Mouse (Mus musculus): Measurements from ENCODE around the gene Meltf. TPM values are rescaled to one million over a fixed set of nuclear protein-coding genes. Genes with fewer than 3 reads are reported as not detected.

Gene Meltf
- total RNA-seq, 2 experiments from 2014 or later = 0.20 to 0.29 TPM

DNA sequence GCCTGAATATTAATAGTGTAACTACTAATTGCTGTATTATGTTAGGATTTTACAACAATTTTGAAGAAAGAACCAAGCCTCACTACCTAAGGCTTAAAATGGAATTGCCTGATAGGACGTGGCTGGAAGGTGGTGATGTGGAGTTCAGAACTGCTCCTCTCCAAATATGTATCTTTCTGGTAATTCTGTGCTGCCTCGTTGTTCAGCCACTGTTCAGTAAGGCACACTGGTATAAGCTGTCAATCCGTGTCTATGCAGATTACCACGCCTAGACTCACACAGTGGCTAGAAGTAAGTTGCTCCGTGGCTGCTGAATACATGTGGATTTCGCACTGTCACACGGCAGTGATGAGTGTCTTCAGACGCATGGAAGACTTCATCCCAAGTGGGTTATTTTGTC is 4.9 kb upstream of the Meltf start:
- no peak for DNase-seq (ENCODE audit: low spot score in 2 of 2)
- no peak for TF ChIP-seq CTCF (conservative IDR thresholded peaks at IDR 0.05)
- Histone ChIP-seq H3K4me3 (no peak overlapping the region), H3K27ac (no peak overlapping the region)

DNA sequence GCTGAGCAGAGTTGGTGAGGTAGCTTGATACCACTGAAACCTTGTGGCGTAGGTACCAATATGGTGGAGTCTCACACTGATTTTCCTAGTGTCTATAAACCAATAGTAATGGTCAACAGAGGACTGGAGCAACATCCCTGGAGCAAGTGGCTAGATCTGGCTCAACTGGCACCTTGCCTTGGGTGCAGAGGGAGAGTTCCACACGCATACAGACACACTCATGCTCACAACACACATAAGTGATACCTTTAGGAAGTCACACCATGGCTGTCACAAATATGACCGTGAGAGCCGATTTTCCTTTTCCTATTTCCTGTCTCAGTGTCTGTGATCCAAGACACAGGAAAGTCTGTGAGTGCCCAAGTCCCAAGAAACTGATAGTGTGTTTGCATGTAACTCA is 3.2 kb upstream of the Meltf start:
- no peak overlapping the region for H3K4me3 ChIP-seq
- H3K27ac ChIP-seq = peak overlapping the region; percentile 63; the same call in 1 of the 2 replicates
- no peak for DNase-seq (ENCODE audit: low spot score in 2 of 2)
- no peak for TF ChIP-seq CTCF (conservative IDR thresholded peaks at IDR 0.05)

DNA sequence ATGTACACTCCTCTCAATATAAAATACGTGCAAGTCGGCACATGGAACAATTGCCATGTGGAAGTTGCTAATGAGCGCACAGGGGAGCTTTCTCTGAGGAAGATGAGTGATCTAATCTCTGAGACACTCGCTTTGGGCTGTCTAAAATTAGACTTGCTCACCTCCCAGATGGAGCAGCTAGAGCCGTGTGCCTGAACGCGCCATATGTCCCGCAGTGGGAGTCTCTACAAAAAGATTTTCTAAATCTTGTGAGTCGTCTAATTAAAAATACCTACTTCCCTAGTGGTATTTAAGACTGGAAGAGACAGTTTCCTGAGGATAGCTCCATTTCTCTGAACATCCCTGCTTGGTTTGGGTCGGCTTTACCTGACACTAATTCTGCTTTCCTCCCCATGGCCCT is 2.2 kb upstream of the Meltf start:
- Histone ChIP-seq H3K4me3 (no peak overlapping the region), H3K27ac (peak overlapping the region; percentile 63; the same call in 1 of the 2 replicates)
- peak; percentile 60 to 88 for DNase-seq (ENCODE audit: low spot score in 2 of 2)
- TF ChIP-seq CTCF (conservative IDR thresholded peaks at IDR 0.05) = no peak

DNA sequence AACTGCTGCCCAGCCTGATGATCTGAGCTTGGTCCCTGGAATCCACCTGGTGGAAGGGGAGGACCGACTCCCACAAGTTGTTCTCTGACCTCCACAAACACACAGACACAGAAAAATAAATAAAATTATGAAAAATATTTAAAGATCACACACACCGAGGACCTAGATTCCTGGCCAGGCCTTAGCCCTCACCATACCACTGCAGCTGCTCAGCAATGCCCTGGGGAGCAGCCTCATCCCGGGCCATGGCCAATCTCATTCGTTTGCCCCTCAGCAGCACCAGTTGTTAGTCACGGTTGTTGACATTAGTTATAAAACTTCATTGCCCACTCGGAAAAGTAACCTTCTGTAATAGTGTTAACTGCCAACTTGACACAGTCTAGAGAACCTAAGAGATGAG is 558 bp upstream of the Meltf start:
- DNase-seq (ENCODE audit: low spot score in 2 of 2) = no peak
- Histone ChIP-seq H3K4me3 (no peak overlapping the region), H3K27ac (peak overlapping the region; percentile 63; the same call in 1 of the 2 replicates)
- TF ChIP-seq CTCF (conservative IDR thresholded peaks at IDR 0.05) = no peak

DNA sequence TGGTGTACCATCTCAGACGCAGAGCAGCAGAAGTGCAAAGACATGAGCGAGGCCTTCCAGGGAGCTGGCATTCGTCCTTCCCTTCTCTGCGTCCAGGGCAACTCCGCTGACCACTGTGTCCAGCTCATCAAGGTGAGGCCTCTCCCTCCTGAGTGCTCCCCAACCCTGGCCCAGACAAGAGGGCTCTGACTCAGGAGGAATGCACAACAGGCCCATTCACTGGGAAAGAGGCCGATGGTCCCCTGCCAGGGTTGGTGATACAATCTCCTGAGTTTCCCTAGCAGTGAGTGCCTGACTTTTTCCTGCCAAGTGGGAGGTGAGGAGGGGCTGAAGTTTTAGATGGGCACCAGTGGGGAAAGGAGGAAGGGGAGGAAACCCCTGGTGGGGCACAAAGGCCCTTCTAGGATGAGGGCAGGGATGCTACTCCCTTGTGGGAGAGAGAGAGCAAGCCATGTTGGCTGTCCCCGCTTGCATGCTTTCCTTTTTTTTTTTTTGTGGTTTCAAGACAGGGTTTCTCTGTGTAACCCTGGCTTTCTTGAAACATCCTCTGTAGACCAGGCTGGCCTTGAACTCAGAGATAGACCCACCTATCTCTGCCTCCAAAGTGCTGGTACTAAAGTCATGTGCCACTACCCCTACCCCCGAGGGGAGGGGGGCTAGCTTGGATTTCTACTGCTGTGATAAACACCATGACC is 1.7 kb downstream of the Meltf start:
- no peak overlapping the region for H3K4me3 ChIP-seq
- TF ChIP-seq CTCF (conservative IDR thresholded peaks at IDR 0.05) = no peak
- no peak for DNase-seq (ENCODE audit: low spot score in 2 of 2)
- no peak overlapping the region; the same call in 1 of the 2 replicates for H3K27ac ChIP-seq

DNA sequence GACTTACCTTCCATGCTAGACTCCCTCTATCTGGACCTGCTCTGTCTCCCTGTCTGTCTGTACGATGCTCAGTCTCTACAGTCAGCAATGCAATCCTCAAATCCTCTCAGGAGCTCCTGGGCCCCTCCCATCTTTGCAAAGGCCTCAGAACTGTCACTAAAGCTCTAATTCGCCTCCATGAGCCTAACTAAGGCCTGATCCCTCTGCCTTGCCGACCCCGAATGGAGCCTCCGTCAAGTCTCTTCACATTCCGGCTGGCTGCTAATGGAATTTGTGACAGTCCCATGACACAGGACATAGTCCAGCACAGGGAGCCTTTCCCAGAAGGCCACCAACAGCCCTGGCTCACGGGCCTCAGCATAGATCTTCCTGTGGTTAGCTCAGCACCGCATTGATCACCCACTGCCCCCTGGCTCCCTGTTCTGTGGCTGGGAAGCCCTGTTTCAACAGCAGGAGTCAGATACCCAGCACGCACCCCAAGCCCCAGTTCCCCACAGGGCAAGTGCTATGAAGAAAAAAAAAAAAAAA is 3.8 kb downstream of the Meltf start:
- no peak for TF ChIP-seq CTCF (conservative IDR thresholded peaks at IDR 0.05)
- Histone ChIP-seq H3K27ac (no peak overlapping the region), H3K4me3 (no peak overlapping the region)
- no peak for DNase-seq (ENCODE audit: low spot score in 2 of 2)

DNA sequence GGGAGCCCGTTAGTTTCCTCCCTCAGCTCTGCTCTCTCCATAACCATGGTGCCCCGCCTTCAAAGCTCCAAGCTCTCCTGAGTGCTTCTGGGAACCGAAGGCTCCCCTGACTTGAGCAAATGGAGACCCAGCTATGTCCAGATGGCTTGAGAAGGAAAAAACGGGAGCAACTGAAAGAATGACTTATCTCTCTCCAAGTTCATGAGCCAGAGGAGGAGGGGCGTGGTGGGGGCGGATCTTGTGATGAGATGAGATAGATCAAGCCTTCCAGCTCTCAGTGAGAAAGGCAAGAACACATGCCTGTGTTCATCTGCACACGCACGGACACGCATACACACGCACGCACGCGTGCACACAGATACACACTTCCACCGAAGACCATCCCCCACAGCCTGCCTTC is 4.7 kb downstream of the Meltf start:
- TF ChIP-seq CTCF (conservative IDR thresholded peaks at IDR 0.05) = no peak
- DNase-seq (ENCODE audit: low spot score in 2 of 2) = no peak
- Histone ChIP-seq H3K27ac (no peak overlapping the region), H3K4me3 (no peak overlapping the region)

DNA sequence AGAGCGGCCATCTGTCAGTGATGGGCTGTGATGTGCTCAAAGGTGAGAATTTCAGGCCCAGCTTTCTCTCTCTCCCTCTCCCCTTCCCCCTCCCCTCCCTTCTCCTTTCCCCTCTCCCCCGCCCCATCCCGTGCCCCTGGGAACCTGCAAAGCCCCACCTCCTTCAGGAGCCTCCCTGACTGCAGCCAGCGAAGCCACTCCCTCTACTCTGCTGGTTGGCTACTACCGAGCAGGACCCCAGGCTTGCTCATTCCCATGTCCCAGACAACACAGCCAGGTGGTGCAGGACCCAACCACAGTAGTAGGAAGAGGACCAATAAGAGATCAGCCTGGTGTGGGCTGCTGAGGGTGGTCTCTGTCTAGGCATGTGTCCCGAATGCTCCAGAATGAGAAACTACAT is 5.3 kb downstream of the Meltf start:
- Histone ChIP-seq H3K27ac (no peak overlapping the region), H3K4me3 (no peak overlapping the region)
- no peak for TF ChIP-seq CTCF (conservative IDR thresholded peaks at IDR 0.05)
- no peak for DNase-seq (ENCODE audit: low spot score in 2 of 2)

DNA sequence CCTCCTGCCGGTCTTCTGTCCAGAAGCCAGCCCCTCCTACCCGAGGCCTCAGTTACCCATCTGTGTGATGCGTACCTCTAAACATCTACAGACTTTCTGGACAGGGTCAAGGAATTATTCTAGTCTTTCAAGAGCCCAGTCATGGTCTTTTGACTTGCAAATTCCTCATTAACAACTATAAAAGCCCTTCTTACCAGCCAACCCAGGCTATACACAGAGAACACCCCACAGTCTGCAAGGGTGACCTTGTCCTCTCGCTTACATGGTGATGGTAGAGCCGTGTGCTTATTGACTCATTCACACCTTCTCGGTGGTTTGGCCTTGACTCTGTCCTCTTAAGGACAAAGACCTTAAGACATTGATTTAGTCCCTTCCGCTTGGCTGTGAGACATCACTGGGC is 12.3 kb downstream of the Meltf start:
- Histone ChIP-seq H3K27ac (no peak overlapping the region), H3K4me3 (no peak overlapping the region)
- no peak for TF ChIP-seq CTCF (conservative IDR thresholded peaks at IDR 0.05)
- DNase-seq (ENCODE audit: low spot score in 2 of 2) = no peak

DNA sequence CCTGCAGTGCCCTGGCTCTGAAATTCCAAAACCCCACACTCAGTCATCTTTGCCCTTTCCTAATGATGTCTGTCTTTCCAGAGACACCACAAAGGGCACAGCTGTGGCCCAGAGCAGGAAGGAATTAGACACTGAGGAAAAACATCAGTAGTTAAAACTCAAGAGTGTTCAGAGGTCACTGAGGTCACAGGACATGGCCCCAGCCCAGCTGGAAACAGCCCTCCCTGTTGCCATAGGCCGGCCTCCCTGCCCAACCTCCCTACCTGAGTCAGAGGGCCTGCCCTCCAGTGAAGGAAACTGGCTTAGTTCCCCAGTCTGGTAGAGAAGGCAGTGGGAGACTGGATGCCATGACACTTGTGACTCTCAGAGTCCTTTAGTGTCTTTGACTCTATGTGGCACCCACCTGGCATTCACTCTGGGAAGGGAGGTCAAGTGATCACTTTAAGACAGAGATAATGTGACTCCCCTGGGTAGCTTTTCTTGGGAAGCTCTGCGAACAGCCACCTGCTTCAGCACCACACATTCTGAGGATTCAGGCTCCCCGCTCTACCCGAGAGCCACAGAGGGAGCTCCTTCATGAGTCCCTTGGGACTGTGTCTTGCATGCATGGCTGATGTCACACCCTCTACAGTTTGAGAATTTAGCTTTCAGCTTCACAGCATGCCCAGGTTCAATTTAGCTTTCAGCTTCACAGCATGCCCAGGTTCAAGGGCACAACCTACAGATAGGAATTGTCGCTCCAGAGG is 15.0 kb downstream of the Meltf start:
- H3K4me3 ChIP-seq = no peak overlapping the region
- TF ChIP-seq CTCF (conservative IDR thresholded peaks at IDR 0.05) = no peak
- no peak overlapping the region for H3K27ac ChIP-seq
- DNase-seq (ENCODE audit: low spot score in 2 of 2) = no peak

DNA sequence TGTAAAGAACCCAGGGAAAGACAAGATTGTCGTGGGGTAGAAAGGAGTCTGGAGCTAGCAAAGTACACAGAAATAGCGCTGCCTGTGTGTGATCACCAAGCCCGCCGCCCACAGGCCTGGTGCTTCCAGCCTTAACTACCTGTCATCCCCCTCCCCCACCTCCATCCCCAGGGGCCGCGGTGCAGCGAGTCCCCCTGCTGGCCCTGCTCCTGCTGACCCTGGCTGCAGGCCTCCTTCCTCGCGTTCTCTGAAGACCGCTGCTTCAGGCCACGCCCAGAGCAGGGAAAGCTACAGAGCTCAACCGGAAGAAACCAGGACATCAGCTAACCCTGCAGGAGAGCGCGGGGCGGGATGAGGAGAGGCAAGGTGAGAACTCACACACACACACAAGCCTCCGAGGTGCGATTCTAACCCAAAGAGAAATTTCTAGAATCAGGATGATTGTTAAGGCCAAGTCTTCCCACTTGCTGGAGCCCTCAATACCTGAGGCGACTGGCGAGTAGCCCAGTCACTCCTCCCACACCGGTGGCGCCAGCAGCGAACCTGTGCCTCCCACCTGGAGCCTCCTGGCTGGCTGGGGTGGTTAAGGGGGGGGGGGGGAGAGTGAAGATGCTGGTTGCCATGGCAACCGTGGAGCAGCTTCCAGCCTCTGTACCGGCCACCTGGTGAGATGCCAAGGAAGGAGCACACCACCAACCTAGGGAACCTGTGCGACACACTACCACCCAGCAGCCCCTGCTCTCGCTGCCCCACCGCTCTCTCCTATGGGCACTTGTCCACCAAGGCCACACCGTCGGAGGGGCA is 18.6 kb downstream of the Meltf start:
- peak overlapping the region; percentile 37 for H3K4me3 ChIP-seq
- peak; percentile 37 for TF ChIP-seq CTCF (conservative IDR thresholded peaks at IDR 0.05)
- H3K27ac ChIP-seq = peak overlapping the region; percentile 88
- peak; percentile 46 to 50 for DNase-seq (ENCODE audit: low spot score in 2 of 2)

DNA sequence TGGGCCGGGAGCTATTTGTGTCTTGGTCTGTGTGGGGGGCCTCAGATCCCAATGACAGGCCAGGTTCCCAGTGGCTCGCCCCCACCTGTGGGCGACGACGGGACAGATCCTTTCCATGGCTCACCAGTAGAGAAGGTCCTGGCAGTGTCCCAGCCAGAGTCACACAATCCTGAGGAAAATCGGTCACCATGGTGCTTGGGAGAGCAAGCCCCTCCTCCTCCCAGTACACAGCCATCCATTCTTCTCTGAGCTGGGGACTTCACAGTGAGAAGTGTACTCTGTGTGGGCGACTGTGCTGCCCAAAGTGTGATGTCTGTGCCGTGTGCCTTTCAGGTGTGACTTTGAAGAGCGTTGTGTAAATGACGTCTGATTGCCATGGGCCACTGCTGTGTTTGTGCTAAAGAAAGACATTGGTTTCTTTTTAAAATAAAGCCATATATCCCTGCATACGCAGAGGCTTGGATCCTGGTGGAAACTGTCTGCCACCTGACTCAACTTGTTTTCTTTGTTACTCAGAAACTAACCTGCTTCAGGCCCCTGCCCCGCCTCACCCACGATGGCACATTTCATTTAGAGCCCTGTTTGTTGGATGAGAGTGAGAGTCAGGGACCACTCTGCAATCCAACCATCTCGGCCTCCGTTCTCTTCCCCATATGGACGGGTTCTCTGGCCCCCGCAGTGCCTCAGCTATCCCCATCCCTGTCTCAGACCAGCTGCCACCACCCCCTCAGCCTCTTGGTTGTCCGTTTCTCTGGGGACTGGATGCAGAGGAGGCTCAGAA is 20.1 kb downstream of the Meltf start:
- H3K27ac ChIP-seq = peak overlapping the region; percentile 88
- H3K4me3 ChIP-seq = no peak overlapping the region
- no peak for TF ChIP-seq CTCF (conservative IDR thresholded peaks at IDR 0.05)
- peak; percentile 74 to 83 for DNase-seq (ENCODE audit: low spot score in 2 of 2)
